Mouse (Mus musculus): ENCODE measurements at regions not wholly inside any gene's neighbourhood (a gene's known extent, or its start where the extent isn't known, plus 50 kb on each side); places are given as distances from the start of the nearest gene placed in this dataset.
"Not testable (repeated sequence)": the region's sequence is repeated elsewhere in the genome, so short reads cannot be mapped to it uniquely, and the experiment has no call there.

- DNase-seq (ENCODE audit: low spot score in 2 of 2), result peak; percentile 35 to 51
Observed at GRCm38 (mm10) chr10:117478202-117478930, 98.6 kb upstream of the Cpsf6 start.

DNA sequence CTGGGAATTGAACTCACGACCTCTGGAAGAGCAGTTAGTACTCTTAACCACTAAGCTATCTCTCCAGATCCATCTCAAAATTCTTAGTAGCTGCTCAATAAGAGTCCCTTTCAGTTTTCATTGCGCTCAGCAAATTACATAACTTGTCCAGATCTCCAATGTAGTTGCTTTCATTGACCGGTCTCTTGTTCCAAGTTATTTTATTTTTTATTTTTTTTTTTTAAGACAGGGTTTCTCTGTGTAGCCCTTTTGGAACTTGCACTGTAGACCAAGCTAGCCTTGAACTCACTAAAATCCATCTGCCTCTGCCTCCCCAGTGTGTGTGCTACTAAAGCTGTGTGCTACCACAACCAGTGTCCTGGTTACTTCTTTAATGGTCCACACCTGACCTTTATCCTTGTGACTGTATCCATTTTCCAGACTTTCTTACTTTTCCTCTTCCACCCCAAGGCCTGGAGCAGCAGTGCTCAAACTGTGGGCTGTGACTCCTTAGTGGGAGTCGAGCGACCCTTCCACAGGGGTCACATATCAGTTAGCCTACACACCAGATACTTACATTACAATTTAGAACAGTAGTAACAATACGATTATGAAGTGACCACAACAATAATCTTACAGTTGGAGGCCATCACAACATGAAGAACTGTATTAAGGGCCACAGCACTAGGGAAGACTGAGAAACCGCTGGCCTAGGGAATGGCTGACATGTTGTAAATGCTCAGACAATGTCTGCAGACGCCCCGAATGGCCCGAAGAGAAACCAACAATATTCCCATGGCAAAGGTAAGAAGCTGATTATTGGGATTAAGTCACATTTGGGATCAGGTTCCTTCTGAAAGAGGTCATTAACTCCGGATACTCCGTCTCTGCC, 97.8 kb upstream of the Cpsf6 start:
- no peak for DNase-seq (ENCODE audit: low spot score in 2 of 2)

GRCm38 (mm10) chr10:117475086-117475945, 95.5 kb upstream of the Cpsf6 start:
- no peak for DNase-seq (ENCODE audit: low spot score in 2 of 2)

- DNase-seq (ENCODE audit: low spot score in 2 of 2), result no peak
Observed at GRCm38 (mm10) chr10:117474351-117475085, 94.7 kb upstream of the Cpsf6 start.

DNA sequence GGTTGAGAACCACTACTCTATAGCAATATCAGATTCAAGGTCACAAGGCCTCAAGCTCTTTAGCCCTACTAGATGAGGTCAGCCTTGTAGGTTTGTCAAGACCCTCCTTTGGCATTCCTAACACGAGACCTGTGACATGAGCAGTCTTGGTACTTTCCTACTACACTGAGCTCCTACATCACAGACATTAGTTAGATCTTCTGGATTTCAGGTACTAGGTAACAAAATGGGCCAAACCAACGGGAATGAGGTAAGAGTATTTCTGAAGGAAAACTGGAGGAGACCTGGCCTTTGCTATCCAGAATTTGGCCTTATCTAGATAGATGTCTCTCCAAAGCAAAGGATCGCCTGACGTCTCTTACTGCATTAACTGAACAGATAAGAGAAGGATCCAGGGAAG, 93.7 kb upstream of the Cpsf6 start:
- no peak for DNase-seq (ENCODE audit: low spot score in 2 of 2)

DNA sequence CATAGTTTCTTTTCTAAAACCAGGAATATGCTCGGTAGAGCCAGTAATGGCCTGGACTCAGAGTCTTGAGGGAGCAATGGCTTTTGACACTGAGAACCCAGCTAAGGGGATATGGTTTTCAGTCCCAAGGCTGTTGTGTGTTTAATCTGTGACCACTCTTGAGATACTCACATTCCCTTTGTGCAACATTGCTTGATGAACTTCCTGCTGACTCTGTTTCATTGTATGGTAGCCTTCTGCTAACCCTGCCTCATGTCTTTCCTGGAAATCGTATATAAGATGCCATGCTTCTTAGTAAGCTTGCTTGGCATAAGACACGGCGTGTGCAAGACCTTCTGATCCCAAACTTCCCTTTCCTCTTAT, 92.7 kb upstream of the Cpsf6 start:
- no peak for DNase-seq (ENCODE audit: low spot score in 2 of 2)

- no peak for DNase-seq (ENCODE audit: low spot score in 2 of 2)
Observed at GRCm38 (mm10) chr10:117471818-117472567, 92.2 kb upstream of the Cpsf6 start.

DNA sequence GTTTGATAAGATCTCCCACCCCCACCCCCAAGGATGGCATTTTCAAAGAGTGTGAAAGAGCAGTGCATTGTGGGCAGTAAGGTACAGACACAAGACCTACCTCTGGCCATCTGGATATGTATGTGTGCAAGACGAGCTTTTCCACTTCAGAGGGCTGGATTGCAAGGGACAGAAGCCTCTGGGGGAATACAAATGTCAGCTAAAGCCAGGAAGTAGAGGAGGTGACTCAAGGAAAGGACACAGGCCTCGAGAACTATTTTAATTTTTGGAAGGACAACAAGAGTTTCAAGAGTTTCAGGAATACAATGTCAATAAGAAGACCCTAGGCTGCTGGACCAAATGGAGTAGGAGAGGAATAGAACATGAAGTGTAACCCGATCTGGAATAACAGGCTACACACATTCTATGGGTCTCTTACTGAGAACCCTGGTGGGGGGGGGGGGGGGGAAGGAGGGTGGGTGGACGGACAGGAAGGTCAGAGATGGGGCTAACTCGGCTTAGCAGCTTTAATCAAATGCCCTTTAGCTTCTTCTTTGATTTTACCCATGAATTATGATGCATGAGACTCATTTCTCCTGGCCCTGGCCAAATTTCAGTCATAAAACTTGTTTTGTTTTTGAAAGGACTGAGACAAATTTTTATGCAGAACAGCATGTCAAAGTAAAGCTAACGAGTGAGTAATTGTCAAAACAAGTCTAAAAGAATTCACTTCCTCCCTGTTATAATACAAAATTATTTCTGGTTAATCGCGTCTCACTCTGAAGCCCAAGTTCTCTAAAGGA, 91.4 kb upstream of the Cpsf6 start:
- no peak for DNase-seq (ENCODE audit: low spot score in 2 of 2)

GRCm38 (mm10) chr10:117470481-117470880, 90.7 kb upstream of the Cpsf6 start:
- DNase-seq (ENCODE audit: low spot score in 2 of 2), result no peak

DNA sequence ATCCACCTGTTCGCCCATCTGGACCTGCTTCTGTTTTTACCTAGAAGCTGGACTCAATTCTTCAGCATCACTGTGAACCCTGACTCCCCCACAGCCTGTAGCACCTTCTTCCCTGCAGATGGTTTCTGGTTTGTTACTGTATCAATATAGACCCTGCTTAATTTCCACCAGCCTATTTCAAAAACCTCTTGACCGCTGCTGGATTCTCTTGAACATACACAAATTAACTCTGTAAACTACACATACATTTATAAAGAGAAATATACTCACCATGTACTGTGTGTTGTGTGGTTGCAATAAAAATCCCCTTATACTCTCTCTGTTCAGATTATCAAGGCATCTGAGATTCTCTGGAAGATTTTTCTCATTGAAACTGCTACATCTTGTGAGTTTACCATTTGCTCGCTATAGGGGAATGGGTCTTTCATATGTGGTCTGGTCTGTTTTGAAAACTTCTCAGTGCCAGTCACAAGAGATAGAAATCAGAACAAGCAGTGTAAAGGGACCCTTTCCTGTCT, 89.8 kb upstream of the Cpsf6 start:
- no peak for DNase-seq (ENCODE audit: low spot score in 2 of 2)

DNA sequence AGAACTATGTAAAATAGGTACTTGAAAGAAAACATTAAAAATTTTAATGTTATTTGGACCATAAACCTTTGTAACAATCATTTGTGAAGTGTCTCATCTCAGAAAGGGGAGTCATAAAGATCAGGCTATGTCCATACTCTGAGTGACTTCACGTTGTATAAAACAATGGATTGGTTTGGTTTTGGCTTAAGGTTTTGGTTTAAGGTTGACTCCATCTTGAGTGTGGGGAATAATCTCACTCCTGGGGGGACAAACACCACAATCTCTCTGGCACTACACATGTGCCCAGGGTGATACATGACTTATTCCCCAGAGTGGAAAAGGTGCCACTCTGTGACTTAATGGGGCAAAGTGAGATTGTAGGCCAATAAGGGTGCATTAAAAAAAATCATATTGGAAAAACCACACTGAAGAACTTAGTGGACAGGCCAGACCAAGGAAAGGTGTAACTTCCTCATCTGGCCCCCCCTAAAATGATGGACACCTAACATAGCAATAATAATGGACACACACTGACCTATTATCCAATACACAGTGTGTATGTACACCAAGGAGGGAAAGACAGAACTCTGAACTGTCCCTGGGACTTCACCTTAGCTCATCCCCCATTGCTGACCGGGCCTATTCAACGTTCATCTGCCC, 89.2 kb upstream of the Cpsf6 start:
- DNase-seq (ENCODE audit: low spot score in 2 of 2), result no peak

DNA sequence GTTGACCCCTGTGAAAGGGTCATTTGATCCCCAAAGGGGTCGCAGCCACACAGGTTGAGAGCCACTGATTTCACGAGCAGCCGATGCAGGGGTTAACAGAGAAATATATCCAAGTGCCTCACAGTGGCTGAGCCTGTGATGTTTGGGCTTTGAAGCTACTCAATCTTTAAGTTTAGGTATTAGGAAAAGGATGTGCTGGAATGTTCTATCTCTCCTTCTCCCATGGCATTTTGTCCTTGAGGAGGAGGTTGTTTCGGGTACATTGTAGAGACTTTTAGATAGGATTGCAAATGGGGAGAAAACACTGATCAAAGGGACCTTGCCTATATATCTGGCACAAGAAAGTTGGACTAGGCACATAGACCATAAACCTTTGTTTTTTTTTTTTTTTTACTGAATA, 88.6 kb upstream of the Cpsf6 start:
- no peak for DNase-seq (ENCODE audit: low spot score in 2 of 2)

DNA sequence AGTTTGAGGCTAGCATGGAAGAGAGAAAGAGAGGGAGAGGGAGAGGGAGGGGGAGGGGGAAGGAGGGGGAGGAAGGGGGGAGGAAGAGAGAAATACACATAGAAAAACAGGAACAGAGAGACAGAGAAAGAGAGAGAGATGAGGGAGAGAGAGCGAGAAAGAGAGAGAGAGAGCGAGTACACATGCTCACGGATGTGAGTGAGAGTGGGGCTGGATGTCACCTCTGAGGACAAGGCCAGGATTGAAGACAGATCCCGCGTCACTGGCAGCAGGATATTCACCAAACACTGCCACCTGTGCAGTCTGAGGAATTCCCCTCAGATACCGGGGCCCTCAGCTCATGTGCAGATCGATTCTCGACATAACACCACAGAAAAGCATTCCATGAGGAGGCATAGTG, 87.3 kb upstream of the Cpsf6 start:
- no peak for DNase-seq (ENCODE audit: low spot score in 2 of 2)

DNA sequence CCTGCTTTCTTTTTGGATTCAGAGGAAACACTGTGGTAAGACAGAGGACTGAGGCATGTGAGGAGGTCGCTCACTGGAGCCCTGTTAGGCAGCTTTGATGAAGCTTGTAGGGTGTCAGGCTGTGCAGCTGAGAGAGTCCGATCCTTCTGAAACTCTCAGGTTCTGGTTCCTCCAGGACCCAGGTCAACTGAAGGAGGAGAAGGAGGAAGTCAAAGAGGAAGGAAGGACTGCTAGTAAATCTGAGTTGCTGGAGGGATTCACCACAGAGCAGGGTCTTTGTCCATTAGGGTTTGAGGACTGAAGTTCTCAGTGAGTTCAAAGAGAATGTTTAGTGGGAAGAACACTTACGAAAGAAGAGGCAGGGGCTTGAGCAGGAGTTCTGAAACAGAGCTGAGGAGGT, 86.6 kb upstream of the Cpsf6 start:
- DNase-seq (ENCODE audit: low spot score in 2 of 2), result no peak

GRCm38 (mm10) chr10:117465671-117466250, 85.9 kb upstream of the Cpsf6 start:
- no peak for DNase-seq (ENCODE audit: low spot score in 2 of 2)

GRCm38 (mm10) chr10:117465058-117465660, 85.3 kb upstream of the Cpsf6 start:
- no peak for DNase-seq (ENCODE audit: low spot score in 2 of 2)

DNA sequence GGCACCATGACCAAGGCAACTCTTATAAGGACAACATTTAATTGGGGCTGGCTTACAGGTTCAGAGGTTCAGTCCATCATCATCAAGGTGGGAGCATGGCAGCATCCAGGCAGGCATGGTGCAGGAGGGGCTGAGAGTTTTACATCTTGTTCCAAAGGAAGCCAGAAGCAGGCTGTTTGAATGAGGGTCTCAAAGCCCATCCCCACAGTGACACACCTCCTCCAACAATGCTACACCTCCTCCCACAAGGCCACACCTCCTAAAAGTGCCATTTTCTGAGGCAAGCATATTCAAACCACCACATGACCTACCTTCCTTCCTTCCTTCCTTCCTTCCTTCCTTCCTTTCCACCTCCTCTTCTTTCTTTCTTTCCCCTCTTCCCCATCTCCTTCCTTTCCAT, 84.5 kb upstream of the Cpsf6 start:
- DNase-seq (ENCODE audit: low spot score in 2 of 2), result not testable (repeated sequence)

DNA sequence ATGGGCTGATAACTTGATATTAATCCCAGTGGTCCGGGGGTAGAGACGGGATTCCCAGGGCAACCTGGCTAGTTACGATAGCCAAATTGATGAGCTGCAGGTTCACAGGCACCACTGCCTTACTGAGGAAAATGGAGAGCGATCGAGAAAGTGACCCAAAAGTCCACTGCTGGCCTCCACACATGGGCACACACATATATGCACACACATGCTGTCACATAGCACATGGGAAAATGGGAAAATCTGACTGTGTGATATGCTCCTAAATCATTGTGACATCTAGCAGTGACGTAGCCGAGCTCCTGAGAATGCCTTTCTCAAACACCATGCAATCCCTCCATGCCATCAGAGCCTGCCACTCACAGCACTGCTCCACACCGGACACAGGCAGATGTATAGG, 83.8 kb upstream of the Cpsf6 start:
- no peak for DNase-seq (ENCODE audit: low spot score in 2 of 2)

- DNase-seq (ENCODE audit: low spot score in 2 of 2), result no peak
Observed at GRCm38 (mm10) chr10:117462921-117463320, 83.1 kb upstream of the Cpsf6 start.

Measured in right cerebral cortex, adult 2 months (tissue).